Mouse (Mus musculus): ENCODE data around the gene Hist1h3a.

DNA sequence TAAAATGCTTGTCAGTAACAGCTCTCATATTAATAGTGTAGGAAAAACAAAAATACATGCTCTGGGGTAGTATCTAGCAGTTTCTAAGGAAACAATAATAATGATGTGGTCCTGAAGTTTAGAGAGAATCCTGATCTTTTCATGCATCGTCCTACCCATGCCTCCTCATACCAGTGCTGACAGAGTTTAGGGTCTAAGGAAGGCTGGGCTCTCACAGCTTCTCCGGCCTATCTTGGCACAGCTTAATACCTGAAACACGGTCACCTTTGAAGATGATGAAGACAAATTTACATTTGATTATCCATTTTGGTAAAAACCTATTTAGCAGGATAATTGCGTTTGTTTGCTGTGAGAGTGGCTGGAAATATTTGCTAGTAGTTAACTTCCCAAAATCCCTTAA is 18.2 kb downstream of the Hist1h3a start:
- TF ChIP-seq GATA1 (IDR thresholded peaks at IDR 0.05; ENCODE audit: low read length) (no peak), TAL1 (IDR thresholded peaks at IDR 0.05; ENCODE audit: low read length) (no peak)

All from erythroblast, embryonic 14.5 days (primary cell).